Mouse (Mus musculus) activated CD4-positive, CD25-positive, alpha-beta regulatory T cell, adult 9 weeks (primary cell): Measurements from ENCODE around the gene Rasl10b. TPM values are rescaled to one million over a fixed set of nuclear protein-coding genes. Genes with fewer than 3 reads are reported as not detected.

ENCODE experiments used
- polyA plus RNA-seq: library from polyadenylated mRNA; unstranded; fragments of 100-300 nt; shearing (Covaris generic); gene quantifications from one replicate; pipeline ENCODE4 v1.2.1, GENCODE M21; 2017

Gene Rasl10b
- not detected for polyA plus RNA-seq

GRCm38 (mm10) chr11:83409087-83409754 lies at the start of gene Rasl10b:
Gene Rasl10b (plus strand): TSS chr11:83409137.

GRCm38 (mm10) chr11:83429355-83429754 lies 20.4 kb downstream of the Rasl10b start, which contains the start of gene Gas2l2:
Gene Gas2l2 (minus strand): TSS chr11:83429455.

GRCm38 (mm10) chr11:83437377-83437776 lies 28.4 kb downstream of the Rasl10b start, which contains the start of gene 1700020L24Rik:
Gene 1700020L24Rik (plus strand): TSS chr11:83437677.

GRCm38 (mm10) chr11:83462711-83463244 lies 53.8 kb downstream of the Rasl10b start, which contains the start of gene Mmp28:
Gene Mmp28 (minus strand): TSS chr11:83463071.

Other genes with a start within 250 kb of the Rasl10b start
- 0.93 TPM for gene Slfn4, start 234.0 kb upstream of the Rasl10b start, polyA plus RNA-seq
- gene Slfn3, start 217.8 kb upstream of the Rasl10b start, polyA plus RNA-seq = 7.4 TPM
- 0.32 TPM for gene Slfn14, start 122.4 kb upstream of the Rasl10b start, polyA plus RNA-seq
- gene Ap2b1, start 110.1 kb upstream of the Rasl10b start, polyA plus RNA-seq = 56.3 TPM
- 13.2 TPM for gene Pex12, start 106.6 kb upstream of the Rasl10b start, polyA plus RNA-seq
- gene Gas2l2, start 20.3 kb downstream of the Rasl10b start, polyA plus RNA-seq = not detected
- 2.3 TPM for gene 1700020L24Rik, start 28.5 kb downstream of the Rasl10b start, polyA plus RNA-seq
- not detected for gene Mmp28, start 53.9 kb downstream of the Rasl10b start, polyA plus RNA-seq
- gene Taf15, start 63.9 kb downstream of the Rasl10b start, polyA plus RNA-seq = 20.1 TPM
- 0.39 TPM for gene Heatr9, start 113.0 kb downstream of the Rasl10b start, polyA plus RNA-seq
- 192 TPM for gene Ccl5, start 121.4 kb downstream of the Rasl10b start, polyA plus RNA-seq
- gene Ccl9, start 169.5 kb downstream of the Rasl10b start, polyA plus RNA-seq = not detected
- gene Ccl6, start 183.9 kb downstream of the Rasl10b start, polyA plus RNA-seq = 1.2 TPM
- gene Rpl9-ps1, start 236.5 kb downstream of the Rasl10b start, polyA plus RNA-seq = not detected
- 2.2 TPM for gene Ccl3, start 240.2 kb downstream of the Rasl10b start, polyA plus RNA-seq